Mouse (Mus musculus) G1E-ER4 (cell line): ENCODE data around the gene Sh2d3c. TPM values are rescaled to one million over a fixed set of nuclear protein-coding genes. Genes with fewer than 3 reads are reported as not detected.

Source experiments
- GATA1 ChIP-seq: IDR thresholded peaks from one replicate; pipeline ENCODE4 v1.8.0; 2012; ENCODE audit warnings: low read length, inconsistent platforms
- polyA plus RNA-seq: library from polyadenylated mRNA; stranded (reverse); fragments of >175 nt; gene quantifications from 2 replicates; pipeline ENCODE4 v1.2.3, GENCODE M21; 2012

The Sh2d3c gene
- polyA plus RNA-seq, 1 experiment: not detected

DNA sequence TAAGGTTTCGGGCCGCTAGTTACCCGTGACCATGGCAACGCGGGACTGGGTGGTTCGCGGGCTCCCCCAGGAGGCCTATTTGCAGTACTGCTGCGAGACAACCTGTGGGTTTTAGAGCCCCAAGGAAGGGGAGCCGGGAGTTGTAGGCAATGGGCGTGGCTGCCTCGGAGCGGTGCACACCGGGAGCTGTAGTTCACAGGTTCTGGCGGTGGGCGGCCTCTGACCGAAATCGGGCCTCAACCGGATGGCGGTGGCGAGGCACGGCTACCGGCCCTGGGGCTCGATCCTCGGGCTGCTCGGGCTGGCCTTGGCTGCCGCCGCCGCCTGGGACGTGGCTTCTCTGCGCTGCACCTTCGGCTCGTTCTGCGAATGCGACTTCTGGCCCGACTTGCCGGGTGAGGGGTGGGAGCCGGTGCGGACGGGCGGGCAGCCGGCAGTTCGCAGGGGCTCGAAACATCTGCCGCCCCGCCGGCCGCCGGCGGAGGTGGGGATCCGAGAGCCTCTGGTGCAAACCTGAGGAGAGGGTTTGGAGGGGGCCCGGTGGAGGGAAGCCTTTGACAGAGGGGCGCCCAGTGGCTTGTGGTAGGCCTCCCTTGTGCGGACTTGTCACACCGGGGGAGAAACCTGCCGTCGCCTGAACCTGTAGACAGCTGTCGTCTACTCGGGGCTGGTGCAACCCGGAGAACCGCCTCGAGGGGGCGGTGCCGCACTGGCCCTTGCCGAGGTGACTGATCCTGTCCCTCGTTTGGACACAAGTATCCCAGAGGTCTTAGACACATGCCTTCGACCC lies 36.4 kb downstream of the Sh2d3c start, which contains the start of gene Tor2a:
Gene Tor2a (plus strand): TSS at position 179 of the 790 bp plus-strand sequence.
- TF ChIP-seq GATA1: no peak

DNA sequence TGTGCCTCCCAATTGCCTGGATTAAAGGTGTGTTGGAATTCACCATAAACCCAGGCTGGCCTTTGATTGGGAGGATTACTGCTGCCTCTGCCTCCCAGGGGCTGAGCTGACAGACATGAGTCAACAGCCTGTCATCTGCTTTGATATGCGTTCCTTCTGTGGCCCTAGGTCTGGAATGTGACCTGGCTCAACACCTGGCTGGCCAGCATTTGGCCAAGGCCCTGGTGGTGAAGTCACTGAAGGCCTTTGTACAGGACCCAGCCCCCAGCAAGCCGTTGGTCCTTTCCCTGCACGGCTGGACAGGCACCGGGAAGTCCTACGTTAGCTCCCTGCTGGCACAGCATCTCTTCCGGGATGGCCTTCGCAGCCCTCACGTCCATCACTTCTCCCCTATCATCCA lies 37.6 kb downstream of the Sh2d3c start:
- TF ChIP-seq GATA1: no peak

DNA sequence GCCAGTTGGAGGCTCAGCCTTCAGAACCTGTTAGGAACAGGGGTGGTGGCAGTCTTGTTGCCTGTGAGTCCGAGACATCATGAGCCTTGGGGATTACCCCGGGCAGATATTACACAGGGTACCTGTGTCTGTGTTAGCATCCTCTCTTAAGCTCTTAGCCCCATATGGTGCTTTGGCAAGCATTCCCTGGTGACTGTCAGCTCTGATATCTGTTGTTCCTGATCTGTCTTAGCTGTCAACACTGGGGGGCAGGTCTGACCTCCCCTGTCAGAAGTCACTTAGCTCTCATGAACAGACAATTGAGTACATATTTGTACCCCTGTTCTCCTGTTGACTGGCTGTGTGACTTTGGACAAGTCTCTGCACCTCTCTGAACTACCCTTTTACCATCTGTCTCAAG lies 38.1 kb downstream of the Sh2d3c start:
- no peak for TF ChIP-seq GATA1

DNA sequence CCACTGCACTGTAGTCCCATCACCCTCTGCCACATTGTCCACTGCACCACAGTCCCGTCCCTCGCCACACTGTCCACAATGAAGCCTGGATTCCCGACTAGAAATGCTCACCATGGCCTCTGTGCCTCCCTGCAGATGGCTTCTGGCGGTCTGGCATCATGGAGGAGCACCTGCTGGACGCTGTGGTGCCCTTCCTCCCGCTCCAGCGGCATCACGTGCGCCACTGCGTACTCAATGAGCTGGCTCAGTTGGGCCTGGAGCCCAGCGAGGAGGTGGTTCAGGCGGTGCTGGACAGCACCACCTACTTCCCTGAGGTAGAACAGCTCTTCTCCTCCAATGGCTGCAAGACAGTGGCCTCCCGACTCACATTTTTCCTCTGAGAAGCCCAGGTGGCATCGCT lies 40.5 kb downstream of the Sh2d3c start:
- TF ChIP-seq GATA1: no peak

DNA sequence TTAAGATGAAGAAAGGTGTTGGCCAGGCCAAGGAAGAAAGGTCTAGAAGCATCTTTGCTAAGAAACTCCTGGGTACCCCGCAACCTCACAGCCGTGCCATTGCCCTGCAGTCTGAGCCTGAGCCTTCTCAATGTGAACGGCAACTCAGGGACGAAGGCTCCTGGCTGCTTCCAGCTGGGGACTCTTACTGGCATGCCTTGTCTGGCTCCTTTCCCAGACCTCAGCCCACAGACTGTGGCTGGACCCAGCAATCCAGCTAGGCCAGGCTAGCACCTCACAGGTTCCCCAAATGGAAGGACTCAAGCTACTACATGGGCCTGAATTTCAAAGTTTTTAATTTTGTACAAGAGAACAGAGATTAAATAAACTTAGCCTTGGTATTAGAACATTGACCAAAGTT lies 41.0 kb downstream of the Sh2d3c start:
- TF ChIP-seq GATA1: no peak

DNA sequence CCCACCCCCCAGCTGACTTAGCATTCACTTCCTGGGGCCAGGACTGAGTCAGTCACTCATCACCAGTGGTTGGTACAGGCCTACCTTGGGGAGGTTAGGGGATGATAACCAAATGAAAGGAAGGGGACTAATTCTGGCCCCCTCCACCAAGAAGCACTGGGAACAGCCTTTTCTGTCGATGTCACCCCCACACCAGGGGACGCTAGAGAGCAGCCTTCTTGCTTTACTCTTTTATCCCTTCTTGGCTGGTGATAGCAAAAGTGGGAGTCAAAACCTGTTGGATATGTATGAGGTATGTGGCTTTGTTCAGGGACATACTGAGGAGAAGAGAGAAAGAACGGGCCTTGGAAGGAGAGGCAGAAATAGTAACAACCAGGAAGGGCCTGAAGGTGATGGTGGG lies 42.5 kb downstream of the Sh2d3c start:
- TF ChIP-seq GATA1: no peak

DNA sequence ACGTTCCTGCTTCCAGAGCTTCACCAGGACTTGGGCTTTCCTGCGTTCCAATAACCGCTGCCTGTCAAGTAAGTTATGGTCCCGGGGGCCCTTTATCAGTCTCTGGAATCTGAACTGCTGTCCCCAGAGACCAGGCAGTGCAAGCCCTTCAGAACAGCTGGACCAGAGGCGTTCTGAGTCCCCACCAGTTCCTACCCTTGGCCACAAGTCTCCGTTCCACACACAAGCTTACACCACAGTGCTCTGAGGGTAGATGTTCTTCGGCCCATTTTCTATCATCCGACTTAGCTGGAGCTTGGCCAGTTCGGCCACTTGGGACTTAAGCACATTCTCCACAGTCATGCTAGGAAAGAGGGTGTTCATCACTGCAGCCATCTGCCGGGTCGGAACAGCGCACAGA lies 46.4 kb downstream of the Sh2d3c start:
- no peak for TF ChIP-seq GATA1

DNA sequence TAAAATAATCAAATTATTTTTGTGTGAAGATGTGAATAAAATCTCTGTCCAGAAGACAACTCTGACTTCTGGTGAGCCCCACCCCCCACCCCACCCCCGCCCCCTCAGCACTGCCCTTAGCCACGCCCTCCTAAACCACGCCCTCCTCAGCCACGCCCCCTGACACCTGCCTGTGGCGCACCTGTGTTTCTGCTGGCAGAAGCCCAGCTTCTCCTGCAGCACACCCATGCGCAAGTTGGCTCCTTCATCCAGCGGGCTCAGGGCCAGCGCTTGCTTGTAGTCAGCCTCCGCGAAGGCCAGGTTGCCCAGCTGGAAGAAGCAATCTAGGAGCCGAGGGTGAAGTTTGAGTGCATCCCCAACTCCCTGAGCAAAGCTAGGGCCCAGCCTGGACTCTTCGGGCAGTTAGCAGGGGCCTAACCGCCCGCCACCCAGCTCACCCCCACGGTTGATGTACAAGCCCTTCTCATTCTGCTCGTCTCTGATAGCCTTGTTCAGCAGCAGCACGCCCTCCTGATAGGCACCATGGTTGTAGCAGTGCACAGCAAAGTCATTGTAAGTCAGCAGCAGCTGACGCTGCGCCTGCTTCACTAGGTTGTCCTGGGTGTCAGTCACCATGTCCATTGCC lies 47.9 kb downstream of the Sh2d3c start:
- no peak for TF ChIP-seq GATA1

DNA sequence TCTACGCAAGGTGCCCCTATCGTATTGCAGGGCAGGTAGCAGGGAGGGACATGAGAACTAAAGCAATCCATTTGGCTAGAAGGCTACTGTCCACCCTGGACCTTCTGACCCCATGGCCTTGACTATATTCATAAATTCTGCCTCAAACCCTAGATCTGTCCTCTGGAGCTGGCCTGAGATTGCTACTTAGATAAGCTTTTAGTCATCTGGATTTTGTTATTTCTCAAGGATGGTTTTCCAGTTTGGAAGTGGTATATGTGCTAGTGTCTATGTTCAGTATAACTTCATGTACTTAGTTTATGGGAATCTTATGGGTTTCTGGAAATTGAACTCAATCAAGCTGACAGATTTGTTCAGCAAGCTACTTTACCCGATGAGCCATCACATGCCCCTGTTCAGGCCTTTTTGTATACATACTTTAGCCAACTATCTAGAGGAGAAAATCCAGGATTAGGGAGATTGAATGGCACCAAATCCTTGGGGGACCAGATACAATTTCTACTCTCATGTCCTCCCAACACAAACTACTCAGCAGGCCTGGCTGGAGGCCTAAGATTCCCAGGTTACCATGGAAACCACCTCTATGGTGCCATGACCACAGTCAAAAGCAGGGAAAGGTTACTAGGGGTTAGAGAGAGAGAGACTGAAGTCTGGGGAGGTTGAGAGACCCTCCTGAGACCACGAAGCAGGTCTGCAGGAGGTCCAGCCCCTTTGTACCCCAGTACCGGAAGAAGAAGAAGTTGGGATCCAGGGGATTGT lies 48.7 kb downstream of the Sh2d3c start:
- no peak for TF ChIP-seq GATA1

DNA sequence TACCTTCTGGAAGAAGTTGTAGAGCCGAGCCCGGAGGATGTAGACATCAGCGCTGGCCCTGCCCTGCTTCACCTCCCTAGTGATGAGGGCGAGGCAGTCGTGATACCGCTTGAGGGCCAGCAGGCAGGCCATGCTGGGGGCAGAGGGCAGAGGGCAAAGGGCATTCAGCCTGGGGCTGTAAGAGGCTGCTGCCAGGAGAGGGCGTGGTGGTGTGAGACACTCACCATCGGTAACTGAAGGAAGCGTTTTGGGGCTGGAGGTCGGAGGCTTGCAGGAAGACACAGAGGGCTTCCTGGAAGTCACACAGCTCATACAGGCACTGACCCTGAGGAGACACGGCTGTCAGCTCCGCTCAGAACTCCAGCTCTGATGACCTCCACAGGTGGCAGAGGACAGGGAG lies 51.0 kb downstream of the Sh2d3c start:
- no peak for TF ChIP-seq GATA1

DNA sequence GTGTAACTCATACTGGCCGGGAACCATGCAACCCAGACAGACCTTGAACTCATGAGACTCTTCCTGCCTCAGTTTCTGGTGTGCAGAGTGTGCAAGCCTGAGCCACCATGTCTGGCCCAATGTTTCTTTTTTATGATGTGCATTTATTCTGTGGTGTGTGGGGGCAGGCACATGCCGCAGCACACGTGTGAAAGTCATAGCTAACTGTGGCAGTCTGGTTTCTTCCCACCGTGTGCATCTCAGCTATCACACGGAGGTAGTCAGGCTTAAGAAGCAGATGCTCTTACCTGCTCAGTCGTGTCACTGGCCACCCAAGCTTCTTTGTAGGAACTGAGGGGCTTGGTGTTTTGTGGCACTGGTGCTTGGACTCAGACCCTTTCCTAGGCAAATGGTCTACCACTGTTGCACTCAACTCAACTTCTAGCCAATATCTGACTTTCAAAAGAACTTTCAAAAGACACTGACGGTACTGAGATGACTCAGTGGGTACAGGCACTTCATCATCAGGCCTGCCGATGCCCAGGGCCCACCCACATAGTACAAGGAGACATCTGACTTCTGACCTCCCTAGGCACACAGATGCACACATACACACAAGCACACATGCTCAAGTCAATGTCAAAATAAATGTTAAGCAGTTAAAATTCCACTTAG lies 51.9 kb downstream of the Sh2d3c start:
- TF ChIP-seq GATA1: no peak

DNA sequence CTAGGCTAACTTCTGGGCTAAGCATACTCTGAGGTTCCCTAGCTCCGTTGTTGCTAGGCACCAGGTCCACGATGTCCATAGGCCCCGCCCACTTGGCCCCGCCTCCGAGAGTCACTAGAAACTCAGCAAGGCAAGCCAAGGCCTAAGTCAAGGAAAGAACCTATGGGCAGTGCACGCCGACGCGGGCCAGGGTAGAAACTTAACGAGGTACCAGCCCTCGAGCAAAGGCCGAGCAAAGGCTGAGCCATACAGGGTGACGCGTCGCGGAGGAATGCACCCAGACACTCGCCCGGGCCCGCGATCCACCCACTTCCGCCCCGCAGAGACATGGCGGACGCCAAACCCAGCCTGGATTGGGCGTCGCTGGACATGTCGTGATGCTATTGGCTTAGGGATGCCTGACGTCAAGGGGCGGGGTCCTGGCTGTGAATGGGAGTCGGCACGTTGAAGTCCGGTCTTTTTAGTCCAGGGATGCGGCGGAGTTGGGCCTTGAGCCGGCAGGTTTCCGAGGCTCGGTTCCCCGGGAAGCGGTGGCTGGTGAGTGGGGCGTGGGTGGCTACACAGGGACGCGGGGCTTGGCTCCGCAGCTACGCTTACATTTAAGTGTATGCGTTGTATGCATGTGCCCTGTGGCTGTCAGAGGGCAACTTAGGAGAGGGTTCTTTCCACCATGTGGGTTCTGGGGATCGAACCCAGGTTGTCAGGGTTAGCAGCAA lies 54.7 kb downstream of the Sh2d3c start, which contains the start of the genes Ttc16 and Ptrh1:
Gene Ttc16 (minus strand): TSS at position 275 of the 716 bp plus-strand sequence.
Gene Ptrh1 (plus strand): TSS at position 428 of the 716 bp plus-strand sequence.
- no peak for TF ChIP-seq GATA1

DNA sequence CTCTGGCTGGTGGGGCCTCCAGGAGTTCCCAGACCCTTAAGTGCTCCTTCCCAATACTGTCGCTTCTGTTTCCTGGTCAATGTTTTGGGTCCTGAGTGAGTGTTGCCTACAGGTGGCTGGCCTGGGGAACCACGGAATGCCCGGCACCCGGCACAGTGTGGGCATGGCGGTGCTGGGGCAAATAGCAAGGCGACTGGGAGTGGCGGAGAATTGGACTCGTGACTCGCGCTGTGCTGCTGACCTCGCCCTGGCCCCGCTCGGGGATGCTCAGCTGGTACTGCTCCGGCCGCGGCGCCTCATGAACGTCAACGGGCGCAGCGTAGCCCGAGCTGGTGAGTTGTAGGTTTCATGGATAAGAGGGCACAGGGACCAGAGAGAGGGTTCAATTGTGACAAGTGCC lies 55.3 kb downstream of the Sh2d3c start:
- no peak for TF ChIP-seq GATA1

DNA sequence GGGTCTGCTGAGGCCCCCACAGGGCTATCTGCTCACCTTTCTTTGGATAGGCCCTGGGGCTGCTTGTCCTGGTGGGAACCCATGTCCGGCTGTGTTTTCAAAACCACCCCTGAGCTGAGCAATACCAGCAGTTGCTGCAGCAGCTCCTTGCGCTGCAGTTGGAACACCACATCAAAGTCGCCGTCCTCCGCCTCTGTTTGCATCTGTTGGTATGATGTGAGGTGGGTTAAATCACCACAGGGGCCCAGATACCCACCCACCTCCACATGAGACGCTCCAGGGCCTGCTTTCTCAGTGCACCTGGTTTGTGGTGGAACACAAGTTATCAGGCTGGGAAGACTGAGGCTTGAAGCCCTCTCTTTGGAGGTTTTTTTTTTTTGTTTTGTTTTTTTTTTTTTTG lies 57.2 kb downstream of the Sh2d3c start:
- TF ChIP-seq GATA1: no peak

DNA sequence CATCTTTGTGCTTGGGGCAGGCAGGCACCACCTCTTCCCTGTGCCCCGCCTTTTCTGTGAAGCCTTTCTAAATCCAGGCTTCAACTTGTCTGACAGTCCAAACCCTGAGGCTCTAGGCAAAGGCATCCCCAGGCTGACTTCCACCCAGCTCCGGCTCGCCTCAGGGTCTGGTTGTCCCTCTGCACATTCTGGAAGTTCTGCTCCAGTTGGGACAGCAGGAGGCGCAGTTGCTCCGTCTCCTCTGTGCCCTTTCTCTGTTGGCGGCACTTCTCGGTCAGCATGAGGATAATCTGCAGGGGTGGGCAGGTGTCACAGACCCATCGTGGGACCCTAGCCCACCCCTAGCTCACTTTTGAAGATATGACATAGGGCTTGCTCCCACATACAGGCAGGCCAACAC lies 58.3 kb downstream of the Sh2d3c start:
- TF ChIP-seq GATA1: no peak

DNA sequence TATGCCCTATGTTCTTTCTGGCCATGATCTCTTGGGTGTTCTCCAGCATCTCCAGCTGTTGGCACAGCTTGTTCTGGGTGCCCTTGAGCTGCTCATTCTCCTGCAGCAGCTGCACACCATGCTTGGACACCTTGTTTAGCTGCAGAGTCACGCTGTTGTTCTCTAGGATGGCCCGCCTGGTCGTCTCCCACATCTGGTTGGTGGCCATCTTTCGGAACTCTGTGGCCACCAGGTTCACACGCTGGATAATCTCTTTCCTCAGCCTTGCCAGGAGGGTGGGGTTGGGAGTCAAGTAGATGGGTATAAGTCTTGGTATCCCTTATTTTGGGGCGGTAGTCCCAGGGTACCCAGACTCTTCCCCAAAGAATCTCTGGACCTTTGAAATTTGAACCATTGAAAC lies 58.9 kb downstream of the Sh2d3c start:
- no peak for TF ChIP-seq GATA1
